Mouse (Mus musculus) C2C12 (cell line): Measurements from ENCODE around the gene Cacna1h.

ENCODE experiments used
- CTCF ChIP-seq: IDR thresholded peaks from one replicate; pipeline ENCODE4 v1.5.1; 2011; ENCODE audit not compliant: control insufficient read depth, insufficient read depth, insufficient read length
- FOSL1 ChIP-seq: IDR thresholded peaks from one replicate; pipeline ENCODE4 v1.8.0; 2011; ENCODE audit warnings: mild to moderate bottlenecking, low read length; ENCODE audit not compliant: poor library complexity, insufficient read depth, severe bottlenecking
- MAX ChIP-seq: IDR thresholded peaks from one replicate; pipeline ENCODE4 v1.6.1; 2011; ENCODE audit warnings: mild to moderate bottlenecking, control low read depth
- MYOD1 ChIP-seq: IDR thresholded peaks from one replicate; pipeline ENCODE4 v1.6.1; 2011; ENCODE audit warnings: low read depth; ENCODE audit not compliant: control insufficient read depth, insufficient read length
- MYOG ChIP-seq: IDR thresholded peaks from one replicate; pipeline ENCODE4 v1.6.1; 2011; ENCODE audit not compliant: control insufficient read depth, insufficient read length; ENCODE audit errors: extremely low read depth
- USF1 ChIP-seq: IDR thresholded peaks from one replicate; pipeline ENCODE4 v1.6.1; 2011; ENCODE audit warnings: low read depth, mild to moderate bottlenecking, control low read depth, moderate library complexity

DNA sequence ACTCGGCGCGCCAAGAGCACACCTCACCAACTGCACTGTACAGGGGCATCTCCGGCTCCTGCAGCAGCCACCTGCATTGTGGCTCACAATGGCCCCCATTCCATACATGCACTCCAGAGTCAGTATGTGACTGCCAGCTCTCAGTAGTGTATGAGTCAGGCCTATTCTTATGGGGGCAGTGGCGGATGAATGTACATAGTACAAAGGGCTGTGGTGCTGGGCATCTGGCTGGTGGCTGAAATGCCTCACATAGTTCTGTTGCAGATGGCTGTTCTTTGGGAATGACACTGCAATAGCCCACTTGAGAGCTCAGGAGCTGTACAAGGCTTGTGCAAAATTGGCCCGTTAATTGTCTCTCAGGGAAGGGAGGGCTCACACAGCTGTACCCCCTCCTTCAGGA lies 48.5 kb upstream of the Cacna1h start:
- TF ChIP-seq FOSL1: no peak
- TF ChIP-seq CTCF: no peak
- TF ChIP-seq MYOD1: no peak
- no peak for TF ChIP-seq USF1
- TF ChIP-seq MAX: no peak
- no peak for TF ChIP-seq MYOG
